Mouse (Mus musculus) midbrain, embryonic 15.5 days (tissue): Measurements from ENCODE around the gene Rgs21. TPM values are rescaled to one million over a fixed set of nuclear protein-coding genes. Genes with fewer than 3 reads are reported as not detected.

Experiments used
- ATAC-seq: fragments of 200-750 bp; cut with Nextera tagmentation; replicated peaks from 2 replicates; pipeline ENCODE4 v1.8.0; 2017; ENCODE audit warnings: moderate TSS enrichment
- H3K27ac ChIP-seq: fragments of 300-500 bp; sonication (generic); 2 replicates; pipeline ENCODE4 v1.5.1; 2015; ENCODE audit warnings: mild to moderate bottlenecking, inconsistent platforms
- H3K27me3 ChIP-seq: fragments of 300-500 bp; sonication (generic); replicated peaks from 2 replicates; pipeline ENCODE4 v1.6.1; 2015; ENCODE audit warnings: inconsistent platforms
- H3K36me3 ChIP-seq: fragments of 300-500 bp; sonication (generic); replicated peaks from 2 replicates; pipeline ENCODE4 v1.6.1; 2015; ENCODE audit warnings: inconsistent platforms
- H3K4me1 ChIP-seq: fragments of 300-500 bp; sonication (generic); 2 replicates; pipeline ENCODE4 v1.6.1; 2015; ENCODE audit warnings: inconsistent platforms
- H3K4me2 ChIP-seq: fragments of 300-500 bp; sonication (generic); 2 replicates; pipeline ENCODE4 v1.6.1; 2015; ENCODE audit warnings: inconsistent platforms, mild to moderate bottlenecking, moderate library complexity
- H3K4me3 ChIP-seq: fragments of 300-500 bp; sonication (generic); 2 replicates; pipeline ENCODE4 v1.5.1; 2015; ENCODE audit warnings: mild to moderate bottlenecking, inconsistent platforms
- H3K9ac ChIP-seq: fragments of 300-500 bp; sonication (generic); 2 replicates; pipeline ENCODE4 v1.6.1; 2015; ENCODE audit warnings: mild to moderate bottlenecking, inconsistent platforms
- H3K9me3 ChIP-seq: fragments of 300-500 bp; sonication (generic); 2 replicates; pipeline ENCODE4 v1.6.1; 2016; ENCODE audit warnings: inconsistent platforms
- WGBS: fragments of 180-500 bp; shearing (Covaris S2); methylation state at CpG from one replicate; pipeline ENCODE4 v1.1.7; 2015; ENCODE audit warnings: mixed read lengths; 5-methylcytosine and 5-hydroxymethylcytosine counted together
- polyA plus RNA-seq: library from polyadenylated mRNA; unstranded; fragments of >200 nt; fragmentation: Nextera tagmentation; extraction: Ambion mirVana; gene quantifications from 2 replicates; pipeline ENCODE4 v1.2.1, GENCODE M21; 2015

Gene Rgs21
- polyA plus RNA-seq, 1 experiment from 2014 or later, result not detected

- H3K4me3 ChIP-seq, result no peak overlapping the region
- 0 out of 2 replicates have a peak, but pooled peaks cover 4% of the 10 kb centered on the region for H3K4me1 ChIP-seq
- H3K9ac ChIP-seq, result no peak overlapping the region
- no peak overlapping the region for H3K4me2 ChIP-seq
- H3K27me3 ChIP-seq, result no peaks in the 10 kb centered on the region
- H3K9me3 ChIP-seq, result no peaks in the 10 kb centered on the region
- no peaks in the 10 kb centered on the region for H3K36me3 ChIP-seq
- no peak overlapping the region for H3K27ac ChIP-seq
- ATAC-seq, result no peak
Observed at GRCm38 (mm10) chr1:144498725-144499124, 68.7 kb downstream of the Rgs21 start.

- 41% methylated on average over 3 of the region's 3 CpGs for WGBS
Observed at GRCm38 (mm10) chr1:144498051-144498450, 69.4 kb downstream of the Rgs21 start.

GRCm38 (mm10) chr1:144493336-144493735 lies 74.1 kb downstream of the Rgs21 start:
- 0 out of 2 replicates have a peak, but pooled peaks cover 4% of the 10 kb centered on the region for H3K4me1 ChIP-seq
- WGBS, result 93% methylated on average over 1 of the region's 1 CpGs
- ATAC-seq, result no peak
- H3K36me3 ChIP-seq, result no peaks in the 10 kb centered on the region
- no peak overlapping the region for H3K9ac ChIP-seq
- H3K9me3 ChIP-seq, result no peaks in the 10 kb centered on the region
- H3K27me3 ChIP-seq, result no peaks in the 10 kb centered on the region
- H3K4me2 ChIP-seq, result no peak overlapping the region
- H3K4me3 ChIP-seq, result no peak overlapping the region
- no peak overlapping the region for H3K27ac ChIP-seq

More at GRCm38 (mm10) chr1:144498051-144498450, 69.4 kb downstream of the Rgs21 start:
- H3K4me1 ChIP-seq, result 0 out of 2 replicates have a peak, but pooled peaks cover 4% of the 10 kb centered on the region
- no peaks in the 10 kb centered on the region for H3K36me3 ChIP-seq
- H3K27me3 ChIP-seq, result no peaks in the 10 kb centered on the region
- no peak for ATAC-seq
- no peak overlapping the region for H3K27ac ChIP-seq
- no peak overlapping the region for H3K4me3 ChIP-seq
- H3K9me3 ChIP-seq, result no peaks in the 10 kb centered on the region
- no peak overlapping the region for H3K4me2 ChIP-seq
- no peak overlapping the region for H3K9ac ChIP-seq

GRCm38 (mm10) chr1:144488223-144488835 lies 79.1 kb downstream of the Rgs21 start:
- no peak overlapping the region for H3K27ac ChIP-seq
- H3K9me3 ChIP-seq, result no peaks in the 10 kb centered on the region
- H3K4me2 ChIP-seq, result no peak overlapping the region
- no peak overlapping the region for H3K9ac ChIP-seq
- H3K27me3 ChIP-seq, result no peaks in the 10 kb centered on the region
- 64% methylated on average over 5 of the region's 5 CpGs for whole genome bisulfite sequencing
- ATAC-seq, result no peak
- H3K4me1 ChIP-seq, result no peaks in the 10 kb centered on the region
- H3K4me3 ChIP-seq, result no peak overlapping the region
- no peaks in the 10 kb centered on the region for H3K36me3 ChIP-seq

Other genes with a start within 250 kb of the Rgs21 start
- 0.26 and 0.59 TPM in 2 replicates for gene Rgs18, start 207.8 kb upstream of the Rgs21 start, polyA plus RNA-seq